Mouse (Mus musculus): ENCODE results near the gene Hist2h3c1.
A peak's percentile ranks its signal among the peaks of the same experiment; 100 is the strongest.
"Not testable (repeated sequence)": the region's sequence is repeated elsewhere in the genome, so short reads cannot be mapped to it uniquely, and the experiment has no call there.

The Hist2h3c1 gene

DNA sequence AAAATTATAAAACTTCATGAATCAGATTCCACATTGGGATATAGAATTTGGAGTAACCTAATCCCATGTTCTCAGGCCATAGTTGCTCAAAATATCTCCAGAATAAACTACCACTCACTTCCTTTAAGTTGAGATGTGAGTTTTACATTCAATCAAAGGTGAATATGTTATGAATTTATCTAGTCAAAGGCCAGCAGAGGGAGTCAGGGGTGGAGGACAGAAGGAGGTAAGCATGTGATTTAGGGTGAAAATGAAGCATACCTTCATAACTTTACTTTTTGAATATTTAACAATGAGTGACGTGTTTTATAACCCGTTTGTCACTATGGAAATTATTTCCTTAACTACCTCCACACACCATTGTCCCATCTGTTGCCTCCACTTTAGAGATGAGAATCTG lies 11.6 kb upstream of the Hist2h3c1 start:
- DNase-seq (ENCODE audit: inconsistent ontology term): no peak

DNA sequence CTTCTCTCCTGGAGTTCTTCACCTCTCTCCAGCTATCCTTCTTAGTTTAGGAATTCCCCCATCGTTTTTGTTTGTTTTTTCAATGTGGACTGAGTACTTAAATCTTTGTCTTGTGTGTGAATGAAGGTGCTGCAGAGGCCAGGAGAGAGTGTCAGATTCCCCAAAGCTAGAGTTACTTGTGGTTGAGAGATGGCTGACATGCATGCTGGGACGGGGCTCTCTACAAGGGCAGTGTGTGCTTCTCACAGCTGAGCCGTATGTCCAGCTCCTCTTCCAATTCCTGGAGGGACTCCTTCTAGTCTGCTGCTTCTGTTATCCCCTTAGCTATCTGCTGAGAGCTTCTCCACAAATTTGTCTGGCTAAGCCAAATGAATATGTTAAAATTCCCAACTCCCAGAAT lies 10.6 kb upstream of the Hist2h3c1 start:
- no peak for DNase-seq (ENCODE audit: inconsistent ontology term)

DNA sequence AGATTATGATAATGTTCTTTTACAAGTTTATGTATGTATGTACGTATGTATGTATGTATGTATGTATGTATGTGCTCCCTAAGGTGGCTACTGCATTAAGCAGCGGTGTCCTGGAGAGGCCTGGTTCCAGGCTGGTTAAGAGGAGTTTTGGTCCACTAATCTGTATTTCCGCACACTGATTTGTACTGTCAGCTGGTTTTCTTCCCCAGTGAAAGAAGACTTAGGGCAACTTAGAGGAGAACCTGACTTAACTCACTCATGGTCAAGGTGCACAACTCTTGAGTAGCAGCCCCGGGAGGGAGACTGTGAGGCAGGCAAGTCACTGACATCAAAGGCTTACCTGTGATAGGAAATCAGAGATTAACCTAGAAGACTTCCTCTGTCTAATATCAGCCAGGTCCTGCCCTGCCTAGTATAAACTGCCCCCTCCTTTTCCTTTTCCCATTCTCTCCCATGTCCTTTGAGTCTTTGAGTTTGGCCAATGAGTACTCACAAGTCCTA lies 9.6 kb upstream of the Hist2h3c1 start:
- no peak for DNase-seq (ENCODE audit: inconsistent ontology term)

DNA sequence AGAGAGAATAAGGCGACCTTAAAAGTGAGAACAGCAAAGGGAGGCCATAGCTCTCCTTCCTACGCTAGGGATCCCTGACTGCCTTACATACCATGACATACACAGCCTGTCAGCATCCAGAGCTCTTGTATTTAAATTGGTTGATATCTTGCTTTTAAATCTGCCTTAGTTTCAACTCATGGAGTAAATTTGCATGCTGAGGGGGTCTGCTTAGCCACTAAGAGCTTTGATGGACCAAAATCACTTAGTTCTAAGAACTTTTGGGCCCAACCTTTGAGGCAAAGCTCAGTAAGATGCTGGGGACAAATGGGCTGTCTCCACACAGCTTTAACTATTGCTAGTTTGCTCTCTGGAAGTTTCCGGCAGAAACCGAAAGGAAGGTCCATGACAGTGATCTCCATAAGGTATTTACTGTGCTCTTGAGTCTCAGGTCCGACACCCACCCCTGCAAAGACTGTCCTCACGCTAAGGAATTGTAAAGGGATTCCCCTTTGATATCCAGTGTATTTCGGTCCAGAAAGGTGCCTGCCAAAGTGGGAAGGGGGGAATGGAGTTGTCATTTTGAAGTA lies 9.1 kb upstream of the Hist2h3c1 start:
- no peak for DNase-seq (ENCODE audit: inconsistent ontology term)

DNA sequence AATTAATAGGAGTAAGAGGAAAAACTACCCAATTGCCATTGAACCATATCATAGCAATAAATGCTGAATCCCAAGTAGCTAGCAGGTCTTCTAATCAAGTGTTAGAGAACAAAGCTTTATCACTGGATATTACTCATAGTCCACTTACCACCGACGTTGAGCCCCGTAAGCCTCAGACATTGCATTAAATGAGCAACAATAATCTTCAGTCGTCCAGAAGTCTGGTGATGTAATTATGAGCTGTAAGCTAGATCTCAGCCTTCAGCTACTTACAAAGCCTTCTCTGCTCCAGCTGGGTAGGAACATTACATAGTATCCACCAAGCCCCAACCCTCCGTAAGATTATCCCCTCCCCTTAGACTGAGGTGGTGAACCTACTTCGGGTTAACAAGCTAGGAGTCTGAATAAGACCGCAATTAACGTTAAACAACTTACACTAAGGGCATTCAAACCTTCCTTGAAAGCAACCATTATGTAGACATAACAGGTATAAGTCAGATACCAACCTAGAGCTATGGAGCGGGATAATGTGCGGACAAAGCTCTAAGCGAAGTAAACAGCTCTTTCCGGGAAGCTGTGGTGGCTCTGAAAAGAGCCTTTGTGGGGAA lies 8.5 kb upstream of the Hist2h3c1 start:
- no peak for DNase-seq (ENCODE audit: inconsistent ontology term)

DNA sequence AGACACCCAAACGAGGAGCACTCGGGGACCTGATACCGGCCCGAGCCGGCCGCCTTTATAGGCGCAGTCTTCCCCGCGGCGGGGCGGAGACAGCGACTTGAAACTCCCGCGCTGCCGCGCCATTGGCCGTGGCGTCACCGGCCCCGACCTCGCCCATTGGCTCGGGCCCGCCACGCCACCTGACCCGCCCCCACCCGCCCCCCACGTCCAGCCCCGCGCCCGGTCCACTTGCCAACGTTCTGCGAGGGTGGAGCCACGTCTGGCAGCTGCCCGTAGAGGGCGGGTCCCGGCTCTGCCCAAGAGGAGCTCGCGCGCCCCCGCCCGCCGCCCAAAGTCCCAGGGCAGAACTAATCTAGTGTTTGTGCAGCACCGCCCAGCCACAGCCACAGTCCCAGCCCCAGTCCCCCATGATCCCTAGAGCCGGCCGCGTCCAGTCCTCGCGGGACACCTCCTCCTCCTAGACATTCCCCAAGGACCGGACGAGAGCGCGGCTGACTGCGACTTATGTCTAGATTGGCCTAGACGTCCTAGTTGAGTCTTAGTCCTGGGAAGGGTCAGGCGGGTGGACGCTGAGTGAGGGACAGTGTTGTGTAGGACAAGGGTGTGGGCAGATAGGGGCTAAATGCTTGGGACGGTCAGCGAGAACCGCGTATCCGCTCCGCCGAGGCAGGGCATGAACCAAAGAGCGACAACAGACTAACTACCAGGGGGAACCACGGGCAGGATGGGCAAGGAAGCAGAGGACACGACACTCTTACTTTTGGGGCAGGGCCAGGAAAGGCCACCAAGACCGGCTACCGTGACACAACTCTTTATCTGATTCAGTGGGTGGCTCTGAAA lies 7.3 kb upstream of the Hist2h3c1 start, which contains the start of gene Hist2h3c2:
Gene Hist2h3c2, minus strand, starts transcription at position 174 of the 840 bp plus-strand sequence.
- DNase-seq (ENCODE audit: inconsistent ontology term): not testable (repeated sequence)

DNA sequence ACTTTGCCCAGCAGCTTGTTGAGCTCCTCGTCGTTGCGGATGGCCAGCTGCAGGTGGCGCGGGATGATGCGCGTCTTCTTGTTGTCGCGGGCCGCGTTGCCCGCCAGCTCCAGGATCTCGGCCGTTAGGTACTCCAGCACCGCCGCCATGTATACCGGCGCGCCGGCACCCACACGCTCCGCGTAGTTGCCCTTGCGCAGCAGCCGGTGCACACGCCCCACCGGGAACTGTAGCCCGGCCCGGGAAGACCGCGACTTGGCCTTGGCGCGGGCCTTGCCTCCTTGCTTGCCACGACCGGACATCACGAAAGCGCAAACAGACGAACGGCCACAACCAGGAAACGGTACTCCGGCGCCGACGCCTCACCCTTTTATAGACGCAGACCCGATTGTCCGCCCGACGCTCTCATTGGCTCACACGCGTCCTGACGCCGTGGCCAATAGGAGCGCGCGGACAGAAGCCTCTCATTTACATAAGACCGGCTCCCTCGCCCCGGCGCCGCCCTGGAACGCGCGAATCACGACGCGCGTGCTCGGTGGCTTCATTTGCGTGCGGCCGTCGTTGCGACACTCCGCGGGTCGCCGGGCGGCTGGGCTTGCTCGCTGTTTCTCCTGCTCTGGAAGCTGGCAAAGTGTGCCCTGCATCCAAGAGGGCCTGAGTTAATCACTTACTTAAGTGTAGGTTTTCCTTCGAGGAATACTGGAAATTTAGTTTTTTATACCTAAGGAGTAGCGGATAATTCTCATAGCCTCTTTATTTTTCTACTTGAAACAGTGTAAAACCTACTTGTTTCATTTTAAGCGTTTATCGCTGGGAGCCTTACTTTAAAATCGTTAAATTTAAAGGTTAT lies 6.3 kb upstream of the Hist2h3c1 start, which contains the start of gene Hist2h2aa2:
Gene Hist2h2aa2, minus strand, starts transcription at position 328 of the 850 bp plus-strand sequence.
- peak; percentile 74 for DNase-seq (ENCODE audit: inconsistent ontology term)

DNA sequence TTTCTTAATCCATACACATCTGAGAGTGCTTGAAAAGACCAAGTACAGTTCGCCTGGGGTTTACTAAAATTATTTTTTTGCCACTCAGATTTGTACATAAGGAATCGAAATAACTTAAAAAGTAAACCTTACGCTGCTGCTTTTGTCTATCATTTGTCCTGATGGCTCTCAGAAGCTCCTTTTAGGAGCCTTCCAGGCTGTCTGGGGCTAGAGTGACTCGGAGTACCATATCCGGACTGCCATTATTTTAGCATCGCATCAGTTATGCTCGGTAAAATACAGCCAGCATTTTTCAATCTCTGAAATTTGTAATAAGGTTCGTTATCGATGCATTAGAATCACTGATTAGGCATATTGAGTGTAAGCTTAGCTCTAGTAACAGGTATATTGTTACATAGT lies 5.7 kb upstream of the Hist2h3c1 start:
- DNase-seq (ENCODE audit: inconsistent ontology term): no peak

DNA sequence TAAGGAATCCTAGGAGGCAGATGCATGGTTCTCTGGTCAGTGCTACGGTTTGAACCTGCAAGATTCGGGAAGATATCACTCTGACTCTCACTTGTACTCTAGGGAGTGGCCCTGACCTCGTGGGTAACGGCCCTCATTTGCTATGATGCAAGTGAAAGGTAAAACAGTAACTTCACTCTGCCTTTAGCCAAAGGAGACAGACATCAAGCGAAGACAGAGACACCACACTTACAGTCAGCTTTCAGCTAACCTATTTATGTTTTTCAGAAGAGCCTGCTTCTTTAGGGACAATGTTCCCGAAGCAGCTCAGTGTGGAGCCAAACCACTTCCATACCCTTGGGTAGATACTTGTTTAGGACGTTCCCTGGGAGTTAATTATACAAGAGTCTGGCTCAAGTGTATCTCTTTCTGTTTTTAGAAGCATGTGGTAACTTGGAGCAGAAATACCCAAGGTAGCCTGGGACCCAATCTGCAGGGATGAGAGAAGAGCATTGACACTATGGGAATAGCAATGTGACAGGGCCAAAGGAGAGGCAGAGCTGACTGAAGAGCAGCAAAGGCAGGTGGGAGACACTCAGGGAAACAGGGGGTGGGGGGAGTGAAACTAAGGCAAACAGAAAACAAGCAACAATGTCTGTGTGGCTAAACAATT lies 2.4 kb upstream of the Hist2h3c1 start:
- no peak for DNase-seq (ENCODE audit: inconsistent ontology term)

DNA sequence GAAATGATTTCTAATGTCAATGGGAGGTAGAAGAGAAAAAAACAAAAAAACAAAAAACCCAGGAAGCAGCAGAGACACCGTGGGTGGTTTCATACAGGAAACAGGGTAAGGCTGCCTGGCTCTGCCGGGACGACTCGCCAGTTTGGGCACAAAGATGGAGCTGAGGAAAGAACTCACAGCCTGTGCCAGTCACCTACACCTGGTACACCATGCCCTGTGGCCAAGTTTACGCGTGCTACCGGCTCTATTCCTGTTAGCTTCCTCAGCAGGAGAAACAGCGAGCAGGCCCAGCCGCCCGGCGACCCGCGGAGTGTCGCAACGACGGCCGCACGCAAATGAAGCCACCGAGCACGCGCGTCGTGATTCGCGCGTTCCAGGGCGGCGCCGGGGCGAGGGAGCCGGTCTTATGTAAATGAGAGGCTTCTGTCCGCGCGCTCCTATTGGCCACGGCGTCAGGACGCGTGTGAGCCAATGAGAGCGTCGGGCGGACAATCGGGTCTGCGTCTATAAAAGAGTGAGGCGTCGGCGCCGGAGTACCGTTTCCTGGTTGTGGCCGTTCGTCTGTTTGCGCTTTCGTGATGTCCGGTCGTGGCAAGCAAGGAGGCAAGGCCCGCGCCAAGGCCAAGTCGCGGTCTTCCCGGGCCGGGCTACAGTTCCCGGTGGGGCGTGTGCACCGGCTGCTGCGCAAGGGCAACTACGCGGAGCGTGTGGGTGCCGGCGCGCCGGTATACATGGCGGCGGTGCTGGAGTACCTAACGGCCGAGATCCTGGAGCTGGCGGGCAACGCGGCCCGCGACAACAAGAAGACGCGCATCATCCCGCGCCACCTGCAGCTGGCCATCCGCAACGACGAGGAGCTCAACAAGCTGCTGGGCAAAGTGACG lies 1.2 kb upstream of the Hist2h3c1 start, which contains the start of gene Hist2h2aa1:
Gene Hist2h2aa1, plus strand, starts transcription at position 495 of the 884 bp plus-strand sequence.
- DNase-seq (ENCODE audit: inconsistent ontology term): peak; percentile 83

DNA sequence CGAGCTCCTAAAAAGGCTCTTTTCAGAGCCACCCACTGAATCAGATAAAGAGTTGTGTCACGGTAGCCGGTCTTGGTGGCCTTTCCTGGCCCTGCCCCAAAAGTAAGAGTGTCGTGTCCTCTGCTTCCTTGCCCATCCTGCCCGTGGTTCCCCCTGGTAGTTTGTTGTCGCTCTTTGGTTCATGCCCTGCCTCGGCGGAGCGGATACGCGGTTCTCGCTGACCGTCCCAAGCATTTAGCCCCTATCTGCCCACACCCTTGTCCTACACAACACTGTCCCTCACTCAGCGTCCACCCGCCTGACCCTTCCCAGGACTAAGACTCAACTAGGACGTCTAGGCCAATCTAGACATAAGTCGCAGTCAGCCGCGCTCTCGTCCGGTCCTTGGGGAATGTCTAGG lies 467 bp upstream of the Hist2h3c1 start:
- DNase-seq (ENCODE audit: inconsistent ontology term): not testable (repeated sequence)

DNA sequence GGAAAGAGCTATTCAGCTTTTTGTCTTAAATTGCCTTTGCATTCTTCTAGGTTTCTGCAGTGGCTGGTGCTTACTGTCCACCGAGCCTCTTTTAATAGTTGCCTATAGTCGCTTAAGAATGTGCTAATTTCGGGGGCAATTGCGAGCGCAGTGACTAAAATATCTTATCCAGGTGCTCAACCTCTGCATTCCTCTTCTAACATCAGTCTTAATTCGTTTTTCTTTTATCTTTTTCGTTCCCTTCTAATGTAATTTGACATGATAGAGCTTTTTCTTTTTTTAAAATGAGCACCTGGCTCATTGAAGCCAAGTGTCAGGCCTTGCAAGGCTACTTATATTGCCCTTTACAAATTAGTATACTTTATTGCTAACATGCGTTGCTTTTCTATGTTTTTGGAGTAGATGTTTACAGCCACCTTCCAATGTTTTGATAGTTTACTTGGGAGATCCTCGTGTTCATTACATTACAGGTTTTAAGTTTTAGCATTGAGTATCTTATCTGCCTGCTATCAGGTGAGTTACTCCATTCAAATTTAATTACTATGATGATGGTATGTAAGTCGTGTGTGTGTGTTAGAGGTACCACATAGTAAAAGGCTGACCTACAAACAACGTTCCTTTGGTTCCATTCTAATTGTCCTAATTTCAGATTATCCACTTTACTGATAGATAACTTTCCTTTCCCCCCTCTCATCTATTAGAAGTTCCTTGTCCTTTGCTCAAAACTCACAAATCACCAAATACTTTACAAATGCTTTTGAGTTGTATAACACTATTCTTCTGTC lies 1.1 kb downstream of the Hist2h3c1 start:
- no peak for DNase-seq (ENCODE audit: inconsistent ontology term)

DNA sequence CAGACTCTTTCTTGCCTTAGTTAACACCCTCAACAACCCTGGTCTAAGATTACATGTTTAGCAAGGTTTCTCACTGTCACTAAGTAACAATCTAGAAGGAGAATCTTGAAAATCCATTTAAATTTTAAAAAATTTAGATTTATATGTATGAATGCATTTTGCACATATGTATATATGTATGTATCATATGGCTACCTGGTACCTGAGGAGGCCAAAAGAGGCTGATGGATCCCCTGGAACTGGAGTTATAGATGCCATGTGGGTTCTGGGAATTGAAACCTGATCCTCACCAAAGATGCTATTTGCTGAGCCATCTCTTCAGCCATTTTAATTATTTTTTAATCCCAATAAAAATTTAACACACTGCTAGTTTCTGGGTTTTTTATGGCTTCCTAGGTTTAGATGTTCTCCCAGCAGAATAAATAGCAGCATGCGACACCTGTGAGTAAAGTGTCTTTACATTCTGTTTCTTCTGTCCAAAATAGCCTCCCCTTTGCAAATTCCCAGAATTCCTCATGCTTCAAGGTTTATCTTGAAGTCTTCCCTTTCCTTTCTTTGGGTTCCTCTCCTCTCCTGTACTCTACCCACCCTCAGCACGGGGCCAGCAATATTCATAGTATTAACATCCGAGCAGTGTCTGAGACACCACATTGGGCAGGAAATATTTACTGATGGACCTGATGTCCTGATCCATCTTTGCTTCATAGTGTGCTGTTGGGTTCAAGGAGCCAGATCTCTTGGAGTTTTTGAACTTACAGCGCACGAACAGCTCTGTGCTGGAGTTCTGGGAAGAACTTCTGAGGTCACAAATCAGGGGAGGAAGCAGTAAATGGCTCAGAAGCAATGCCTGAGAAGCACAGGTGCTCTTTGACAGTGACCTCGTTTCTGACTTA lies 1.9 kb downstream of the Hist2h3c1 start:
- DNase-seq (ENCODE audit: inconsistent ontology term): no peak

DNA sequence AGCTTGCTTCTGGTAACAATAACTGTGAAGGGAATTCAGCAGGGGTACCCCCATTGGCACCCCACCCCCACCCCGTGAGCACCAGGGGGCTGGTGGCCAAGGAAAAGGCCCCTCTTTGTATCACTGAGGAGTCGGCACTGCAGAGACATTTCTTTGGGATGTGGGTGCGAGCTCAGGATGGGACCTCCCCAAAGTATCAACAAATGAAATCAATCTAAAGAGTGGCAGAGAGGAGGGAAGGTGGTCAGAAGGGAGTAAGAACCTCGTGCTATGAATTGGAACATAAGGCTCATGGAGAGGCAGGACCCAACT lies 2.5 kb downstream of the Hist2h3c1 start:
- no peak for DNase-seq (ENCODE audit: inconsistent ontology term)

DNA sequence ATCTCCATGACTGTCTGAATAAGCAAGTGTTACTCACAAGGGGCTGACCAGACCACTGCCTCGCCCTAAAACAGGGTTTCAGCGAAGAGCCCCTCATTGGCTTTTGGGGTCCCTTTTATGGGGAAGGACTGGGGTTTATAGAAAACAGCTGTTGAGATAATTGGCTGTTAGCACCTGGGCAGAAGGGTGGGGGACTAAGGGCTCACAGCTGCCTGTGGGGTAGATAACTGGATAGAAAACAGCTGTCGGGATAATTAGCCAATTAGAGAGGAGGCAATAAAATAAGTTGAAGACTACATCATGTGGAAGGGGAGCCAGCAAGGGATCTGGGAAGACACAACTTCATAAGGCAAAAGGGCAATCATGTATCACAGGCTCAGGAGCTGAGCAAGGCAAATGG lies 4.4 kb downstream of the Hist2h3c1 start:
- no peak for DNase-seq (ENCODE audit: inconsistent ontology term)

DNA sequence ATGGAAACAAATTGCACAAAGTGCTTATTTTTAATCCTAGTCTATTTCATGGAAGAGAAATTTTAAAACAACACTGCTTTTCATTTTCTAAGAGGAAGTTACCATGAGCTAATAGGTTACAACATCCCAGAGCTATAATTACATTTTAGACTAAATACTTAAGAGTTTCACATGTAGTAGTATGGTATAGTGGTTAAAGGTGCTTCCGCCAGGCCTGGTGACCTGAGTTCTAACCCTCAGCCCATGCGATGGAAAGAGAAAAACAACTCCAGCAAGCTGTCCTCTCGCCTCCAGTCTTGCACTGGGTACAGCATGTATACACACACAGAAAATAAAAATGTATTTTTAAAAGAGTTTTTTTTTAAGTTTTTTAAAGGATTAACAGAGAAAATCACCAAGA lies 5.3 kb downstream of the Hist2h3c1 start:
- DNase-seq (ENCODE audit: inconsistent ontology term): no peak

DNA sequence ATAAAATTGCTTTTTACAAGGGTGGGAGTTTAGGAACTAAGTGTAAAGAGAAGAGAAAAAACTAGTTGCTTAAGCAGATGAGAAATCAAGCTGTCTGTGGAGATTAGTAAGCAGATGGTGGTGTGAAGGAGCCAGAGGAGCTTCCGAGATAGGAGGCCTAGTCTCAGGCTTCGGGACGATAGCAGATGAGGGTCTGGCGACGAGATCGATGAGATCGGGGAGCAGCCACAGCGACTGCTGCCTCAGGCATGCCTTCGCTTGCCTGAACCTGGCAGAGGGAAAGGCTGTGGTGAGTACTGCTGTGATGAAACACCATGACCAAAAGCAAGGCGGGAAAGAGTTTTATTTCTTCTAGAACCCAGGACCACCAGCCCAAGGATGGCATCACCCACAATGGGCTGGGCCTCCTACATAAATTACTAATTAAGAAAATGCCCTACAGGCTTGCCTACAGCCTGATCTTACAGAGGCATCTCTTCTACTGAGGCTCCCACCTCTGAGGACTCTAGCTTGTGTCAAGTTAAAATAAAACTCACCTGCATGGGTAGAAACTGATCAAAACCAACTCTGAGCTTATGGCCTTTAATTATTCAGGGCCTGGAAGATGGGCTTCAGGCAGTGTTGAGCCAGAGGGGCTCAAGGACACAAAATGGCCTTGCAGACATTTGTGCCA lies 8.3 kb downstream of the Hist2h3c1 start:
- DNase-seq (ENCODE audit: inconsistent ontology term): no peak

All from Muller cell, postnatal 12 days (primary cell).